Mouse (Mus musculus) spleen, adult 2 months (tissue): ENCODE results near the gene Clk4.

ENCODE experiments used
- CTCF ChIP-seq: fragments of 200-500 bp; IDR thresholded peaks from 2 replicates; pipeline ENCODE4 v1.5.1; 2011; ENCODE audit warnings: mild to moderate bottlenecking, inconsistent platforms; ENCODE audit not compliant: insufficient read depth, insufficient read length, insufficient replicate concordance; ENCODE audit errors: extremely low read depth
- POLR2A ChIP-seq: fragments of 200-500 bp; IDR thresholded peaks from 2 replicates; pipeline ENCODE4 v1.6.1; 2011; ENCODE audit warnings: low read depth, low read length, inconsistent platforms

GRCm38 (mm10) chr11:51326908-51327307 lies 65.4 kb downstream of the Clk4 start:
- TF ChIP-seq POLR2A (no peak), CTCF (no peak)
